Mouse (Mus musculus) bone marrow macrophage, adult 2 months (primary cell): ENCODE data around the gene Ephb2.

Experiments
- CTCF ChIP-seq: IDR thresholded peaks from 2 replicates; pipeline ENCODE4 v1.5.1; 2012; ENCODE audit warnings: low read depth, mild to moderate bottlenecking, low read length, moderate library complexity
- POLR2A ChIP-seq: IDR thresholded peaks from 2 replicates; pipeline ENCODE4 v1.6.1; 2012; ENCODE audit warnings: mild to moderate bottlenecking, low read depth, low read length, borderline replicate concordance

DNA sequence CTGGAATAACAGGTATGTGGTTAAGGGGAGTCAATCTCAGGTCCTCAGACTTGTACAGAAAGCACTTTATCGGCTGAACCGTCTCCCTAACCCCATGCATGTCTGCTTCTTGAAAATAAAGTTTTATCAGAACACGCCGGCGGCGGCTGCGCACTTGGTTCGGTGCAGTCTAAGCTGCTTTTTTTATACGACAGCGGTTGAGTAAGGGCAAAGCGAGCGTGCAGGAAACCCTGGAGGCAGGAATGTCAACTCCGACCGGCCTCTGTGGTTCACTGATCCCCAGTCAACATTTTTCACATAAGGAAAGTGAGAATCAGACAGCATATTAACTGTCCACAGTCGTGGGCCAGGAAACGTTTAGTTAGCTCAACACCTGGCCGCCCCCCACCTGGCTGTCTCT is 111.1 kb downstream of the Ephb2 start:
- no peak for TF ChIP-seq CTCF
- TF ChIP-seq POLR2A, result no peak
